Mouse (Mus musculus): ENCODE data around the gene Dhx34. TPM values are rescaled to one million over a fixed set of nuclear protein-coding genes. Genes with fewer than 3 reads are reported as not detected.

The Dhx34 gene
- polyA plus RNA-seq (2017; shearing (Covaris generic)) = 19.0 TPM

GRCm38 (mm10) chr7:16221582-16222272, at the start of gene Dhx34:
Gene Dhx34, minus strand, starts transcription at chr7:16222037.

GRCm38 (mm10) chr7:16259110-16259590, 37.3 kb upstream of the Dhx34 start, which contains the start of gene C5ar1:
Gene C5ar1, minus strand, starts transcription at chr7:16259540.

GRCm38 (mm10) chr7:16244067-16244466, 22.2 kb upstream of the Dhx34 start, which contains the start of gene C5ar2:
Gene C5ar2, minus strand, starts transcription at chr7:16244154.

GRCm38 (mm10) chr7:16174597-16175541, 47.0 kb downstream of the Dhx34 start, which contains the start of gene Meis3:
Gene Meis3, plus strand, starts transcription at chr7:16175090.

Other genes starting within 250 kb of the Dhx34 start
- gene Bicra, start 174.1 kb downstream of the Dhx34 start, polyA plus RNA-seq (2017; shearing (Covaris generic)) = 6.9 TPM
- gene Zfp541, start 160.2 kb downstream of the Dhx34 start, polyA plus RNA-seq (2017; shearing (Covaris generic)) = 0.07 TPM
- 324 TPM for gene Napa, start 123.6 kb downstream of the Dhx34 start, polyA plus RNA-seq (2017; shearing (Covaris generic))
- 22.8 TPM for gene Kptn, start 102.1 kb downstream of the Dhx34 start, polyA plus RNA-seq (2017; shearing (Covaris generic))
- not detected for gene Slc8a2, start 92.2 kb downstream of the Dhx34 start, polyA plus RNA-seq (2017; shearing (Covaris generic))
- 54.5 TPM for gene Meis3, start 46.9 kb downstream of the Dhx34 start, polyA plus RNA-seq (2017; shearing (Covaris generic))
- not detected for gene C5ar2, start 22.1 kb upstream of the Dhx34 start, polyA plus RNA-seq (2017; shearing (Covaris generic))
- gene C5ar1, start 37.5 kb upstream of the Dhx34 start, polyA plus RNA-seq (2017; shearing (Covaris generic)) = not detected
- 7.2 TPM for gene Inafm1, start 51.6 kb upstream of the Dhx34 start, polyA plus RNA-seq (2017; shearing (Covaris generic))
- gene Ccdc9, start 64.8 kb upstream of the Dhx34 start, polyA plus RNA-seq (2017; shearing (Covaris generic)) = 119 TPM
- gene Bbc3, start 86.4 kb upstream of the Dhx34 start, polyA plus RNA-seq (2017; shearing (Covaris generic)) = 52.4 TPM
- 111 TPM for gene Sae1, start 165.8 kb upstream of the Dhx34 start, polyA plus RNA-seq (2017; shearing (Covaris generic))
- gene Zc3h4, start 178.9 kb upstream of the Dhx34 start, polyA plus RNA-seq (2017; shearing (Covaris generic)) = 22.6 TPM
- 64.3 TPM for gene Tmem160, start 230.7 kb upstream of the Dhx34 start, polyA plus RNA-seq (2017; shearing (Covaris generic))